Mouse (Mus musculus) limb, embryonic 14.5 days (tissue): ENCODE results near the gene H2-DMb2. TPM values are rescaled to one million over a fixed set of nuclear protein-coding genes. Genes with fewer than 3 reads are reported as not detected.
"Not testable (repeated sequence)": the region's sequence is repeated elsewhere in the genome, so short reads cannot be mapped to it uniquely, and the experiment has no call there.

Experiments used
- ATAC-seq: fragments of 200-750 bp; cut with Nextera tagmentation; 2 replicates; pipeline ENCODE4 v1.8.0; 2017; ENCODE audit warnings: low read depth, moderate number of reproducible peaks, moderate TSS enrichment; ENCODE audit not compliant: low FRiP score
- DNase-seq: peaks from one replicate; pipeline ENCODE4 v3.0.0-alpha.2; 2015; ENCODE audit warnings: low spot score
- H3K27ac ChIP-seq: fragments of 300-500 bp; sonication (generic); replicated peaks from 2 replicates; pipeline ENCODE4 v1.5.1; 2014; ENCODE audit warnings: low read depth, mild to moderate bottlenecking, low read length, moderate library complexity, mixed read lengths
- H3K27me3 ChIP-seq: fragments of 300-500 bp; sonication (generic); 2 replicates; pipeline ENCODE4 v1.6.1; 2014; ENCODE audit warnings: low read length, mixed read lengths; ENCODE audit not compliant: control insufficient read depth, insufficient read depth
- H3K36me3 ChIP-seq: fragments of 300-500 bp; sonication (generic); 2 replicates; pipeline ENCODE4 v1.6.1; 2014; ENCODE audit warnings: mild to moderate bottlenecking, low read length, moderate library complexity, mixed read lengths; ENCODE audit not compliant: control insufficient read depth, insufficient read depth
- H3K4me1 ChIP-seq: fragments of 300-500 bp; sonication (generic); 2 replicates; pipeline ENCODE4 v1.6.1; 2014; ENCODE audit warnings: antibody characterized with exemption, low read length, mixed read lengths; ENCODE audit not compliant: control insufficient read depth, insufficient read depth
- H3K4me2 ChIP-seq: fragments of 300-500 bp; sonication (generic); replicated peaks from 2 replicates; pipeline ENCODE4 v1.6.1; 2014; ENCODE audit warnings: low read depth, mild to moderate bottlenecking, low read length, moderate library complexity; ENCODE audit not compliant: severe bottlenecking
- H3K4me3 ChIP-seq: fragments of 300-500 bp; sonication (generic); replicated peaks from 2 replicates; pipeline ENCODE4 v1.5.1; 2014; ENCODE audit warnings: low read length
- H3K9ac ChIP-seq: fragments of 300-500 bp; sonication (generic); 2 replicates; pipeline ENCODE4 v1.6.1; 2014; ENCODE audit warnings: mild to moderate bottlenecking, low read depth, low read length, moderate library complexity; ENCODE audit not compliant: severe bottlenecking
- H3K9me3 ChIP-seq: fragments of 300-500 bp; sonication (generic); 2 replicates; pipeline ENCODE4 v1.6.1; 2016; ENCODE audit warnings: low read length; ENCODE audit not compliant: control insufficient read depth
- POLR2A ChIP-seq: fragments of 200-500 bp; IDR thresholded peaks from 2 replicates; pipeline ENCODE4 v1.8.0; 2012; ENCODE audit warnings: inconsistent platforms, mild to moderate bottlenecking, moderate library complexity, borderline replicate concordance; ENCODE audit not compliant: insufficient read depth, insufficient read length; ENCODE audit errors: extremely low read depth
- WGBS: fragments of 180-500 bp; shearing (Covaris S2); extraction: QIAGEN DNeasy Blood & Tissue Kit; methylation state at CpG from one replicate; pipeline ENCODE4 v1.1.7; 2014; 5-methylcytosine and 5-hydroxymethylcytosine counted together
- polyA plus RNA-seq, 2 experiments: library from polyadenylated mRNA; depleted of rRNA in 1 of 2; stranded (reverse) in 1 of 2; unstranded in 1 of 2; fragments of >200 nt; fragmentation: Nextera tagmentation in 1 of 2; extraction: Ambion mirVana in 1 of 2; gene quantifications; 2 replicates each; pipeline versions ENCODE4 v1.2.1 to v1.2.3; 2012 to 2014

H2-DMb2 gene
- polyA plus RNA-seq, 2 experiments = 0.23 to 0.31 TPM

DNA sequence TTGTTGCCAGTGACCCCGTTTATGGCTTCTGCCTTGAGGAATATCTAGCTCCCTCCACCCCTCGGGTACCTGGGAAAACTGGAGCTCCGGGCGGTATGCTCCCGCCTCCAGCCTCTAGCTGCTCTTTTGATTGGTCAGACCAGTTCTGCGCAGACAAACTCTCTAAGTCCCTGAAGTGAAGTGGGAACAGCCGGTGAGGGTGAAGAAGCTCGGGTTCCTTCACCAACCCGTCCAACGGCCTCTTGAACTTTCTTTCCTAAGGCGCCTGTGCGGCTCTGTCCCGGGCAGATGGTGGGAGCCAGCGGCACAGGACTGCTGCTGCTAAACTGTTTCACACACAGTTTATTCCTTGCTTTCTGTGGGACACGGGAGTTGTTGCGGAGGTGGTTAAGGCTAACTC is 3.7 kb upstream of the H2-DMb2 start:
- Histone ChIP-seq H3K4me3 (peak overlapping the region; percentile 31), H3K27me3 (peaks cover 7% of the 10 kb centered on the region), H3K36me3 (no peaks in the 10 kb centered on the region), H3K9ac (peak overlapping the region; percentile 40), H3K4me1 (peaks cover 12% of the 10 kb centered on the region; the same call in 1 of the 2 replicates), H3K9me3 (no peaks in the 10 kb centered on the region), H3K27ac (no peak overlapping the region), H3K4me2 (peak overlapping the region; percentile 63)
- 0% methylated on average over 16 of the region's 16 CpGs for WGBS
- DNase-seq (peak; percentile 55), ATAC-seq (no peak)
- no peak for TF ChIP-seq POLR2A

DNA sequence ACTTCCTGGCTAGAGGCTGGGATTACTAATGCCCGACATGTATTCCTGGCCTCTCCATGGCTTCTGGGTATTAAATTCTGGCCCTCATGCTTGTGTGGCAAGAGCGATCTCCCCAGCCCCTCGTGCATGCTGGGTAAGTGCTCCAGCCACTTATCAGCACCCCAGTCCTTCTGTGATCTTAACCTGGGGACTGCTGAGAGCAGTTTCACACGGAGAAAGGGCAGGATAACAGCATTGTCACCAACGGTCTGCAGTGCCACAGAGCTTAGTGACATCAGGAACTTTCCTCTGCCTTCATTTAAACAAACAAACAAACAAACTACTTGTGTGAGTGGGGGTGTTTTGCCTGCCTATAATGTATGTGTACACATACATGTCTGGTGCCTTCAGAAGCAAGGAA is 2.9 kb upstream of the H2-DMb2 start:
- no peak overlapping the region for H3K27ac ChIP-seq
- H3K4me3 ChIP-seq = 0 out of 2 replicates have a peak overlapping the region, but pooled peaks have one; percentile 31
- H3K4me1 ChIP-seq = peaks cover 12% of the 10 kb centered on the region; the same call in 1 of the 2 replicates
- DNase-seq = no peak
- ATAC-seq = no peak
- no peak overlapping the region for H3K9ac ChIP-seq
- WGBS = 9% methylated on average over 5 of the region's 5 CpGs
- H3K36me3 ChIP-seq = no peaks in the 10 kb centered on the region
- peaks cover 7% of the 10 kb centered on the region for H3K27me3 ChIP-seq
- peak overlapping the region; percentile 63; the same call in 1 of the 2 replicates for H3K4me2 ChIP-seq
- TF ChIP-seq POLR2A = no peak
- H3K9me3 ChIP-seq = no peaks in the 10 kb centered on the region

DNA sequence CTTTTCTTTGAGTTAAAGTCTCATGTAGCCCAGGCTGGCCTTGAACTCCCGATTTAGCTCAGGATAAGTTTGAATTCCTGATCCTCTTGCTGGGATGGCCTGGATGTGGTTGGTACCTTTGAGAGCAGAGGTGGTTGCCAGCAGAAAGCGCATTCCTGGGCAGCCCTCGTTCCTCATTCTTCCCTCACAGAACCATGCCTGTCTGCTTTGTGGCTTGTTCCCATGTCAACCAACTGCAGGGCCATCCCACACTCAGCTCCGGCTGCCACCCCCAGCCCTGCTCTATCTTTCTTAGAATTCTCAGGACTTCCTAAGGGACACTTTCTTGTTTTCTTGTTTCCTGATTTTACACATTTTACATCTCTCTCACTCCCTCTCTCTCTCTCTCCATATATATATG is 1.7 kb upstream of the H2-DMb2 start:
- H3K4me1 ChIP-seq = peaks cover 12% of the 10 kb centered on the region; the same call in 1 of the 2 replicates
- 60% methylated on average over 4 of the region's 4 CpGs for WGBS

DNA sequence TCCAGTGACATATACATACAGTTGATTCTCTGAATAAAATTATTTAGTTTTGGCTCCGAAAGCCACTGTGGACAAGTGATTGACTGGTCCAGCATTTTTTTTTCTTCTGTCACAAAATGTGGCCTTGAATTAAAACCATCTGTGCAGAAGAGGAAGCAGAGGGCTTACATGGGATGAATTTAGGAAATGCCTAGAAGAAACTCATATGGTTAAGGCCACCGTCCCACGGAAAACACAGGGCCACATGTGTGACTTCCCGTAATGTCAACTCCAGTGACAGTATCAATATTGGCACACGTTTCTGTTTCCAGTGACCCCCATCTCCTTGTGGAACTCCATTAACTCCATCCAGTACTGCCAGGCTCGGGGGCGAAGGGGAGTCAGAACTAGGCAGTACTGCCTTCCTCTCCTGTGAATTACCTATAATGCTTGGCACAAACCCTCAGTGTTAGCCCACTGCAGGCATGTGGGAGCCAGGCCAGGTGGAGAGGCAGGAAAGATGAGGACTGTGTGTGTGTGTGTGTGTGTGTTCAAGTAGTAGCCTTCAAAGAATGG is 574 bp upstream of the H2-DMb2 start:
- no peak overlapping the region for H3K4me2 ChIP-seq
- H3K36me3 ChIP-seq = no peaks in the 10 kb centered on the region
- no peak for ATAC-seq
- no peak overlapping the region for H3K27ac ChIP-seq
- no peak for DNase-seq
- peaks cover 7% of the 10 kb centered on the region for H3K27me3 ChIP-seq
- H3K9me3 ChIP-seq = no peaks in the 10 kb centered on the region
- peaks cover 12% of the 10 kb centered on the region; the same call in 1 of the 2 replicates for H3K4me1 ChIP-seq
- 50% methylated on average over 7 of the region's 7 CpGs for WGBS
- no peak for TF ChIP-seq POLR2A
- H3K9ac ChIP-seq = no peak overlapping the region
- no peak overlapping the region for H3K4me3 ChIP-seq

More for the DNA sequence above, 1.7 kb upstream of the H2-DMb2 start:
- no peak for TF ChIP-seq POLR2A
- peaks cover 7% of the 10 kb centered on the region for H3K27me3 ChIP-seq
- no peak overlapping the region for H3K4me3 ChIP-seq
- no peak overlapping the region for H3K4me2 ChIP-seq
- no peaks in the 10 kb centered on the region for H3K9me3 ChIP-seq
- H3K27ac ChIP-seq = no peak overlapping the region
- H3K36me3 ChIP-seq = no peaks in the 10 kb centered on the region
- no peak for ATAC-seq
- DNase-seq = no peak
- no peak overlapping the region for H3K9ac ChIP-seq

DNA sequence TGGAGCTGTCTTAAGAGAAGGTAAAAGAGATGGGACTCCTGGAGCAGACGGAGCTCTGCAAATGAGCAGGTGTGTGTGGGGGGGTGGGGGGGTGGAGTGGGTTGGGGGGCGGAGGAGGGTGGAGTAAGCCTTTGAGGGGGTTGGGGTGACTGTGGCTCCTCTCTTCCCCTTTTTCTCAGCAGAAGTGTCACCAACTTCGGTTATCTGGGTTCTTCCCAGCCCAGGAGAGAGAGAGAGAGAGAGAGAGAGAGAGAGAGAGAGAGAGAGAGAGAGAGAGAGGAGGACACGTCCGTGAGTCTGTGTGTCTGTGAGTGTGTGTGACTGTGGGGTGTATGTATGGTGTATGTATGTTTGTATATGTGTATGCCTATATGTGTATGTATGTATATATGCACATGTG is 354 bp downstream of the H2-DMb2 start:
- H3K4me1 ChIP-seq = peaks cover 12% of the 10 kb centered on the region; the same call in 1 of the 2 replicates
- no peak overlapping the region for H3K27ac ChIP-seq
- H3K4me3 ChIP-seq = no peak overlapping the region
- ATAC-seq = no peak
- no peak overlapping the region for H3K9ac ChIP-seq
- H3K27me3 ChIP-seq = peaks cover 7% of the 10 kb centered on the region
- H3K4me2 ChIP-seq = no peak overlapping the region
- no peak for TF ChIP-seq POLR2A
- 59% methylated on average over 5 of the region's 5 CpGs for WGBS
- no peak for DNase-seq
- no peaks in the 10 kb centered on the region for H3K36me3 ChIP-seq
- H3K9me3 ChIP-seq = no peaks in the 10 kb centered on the region

DNA sequence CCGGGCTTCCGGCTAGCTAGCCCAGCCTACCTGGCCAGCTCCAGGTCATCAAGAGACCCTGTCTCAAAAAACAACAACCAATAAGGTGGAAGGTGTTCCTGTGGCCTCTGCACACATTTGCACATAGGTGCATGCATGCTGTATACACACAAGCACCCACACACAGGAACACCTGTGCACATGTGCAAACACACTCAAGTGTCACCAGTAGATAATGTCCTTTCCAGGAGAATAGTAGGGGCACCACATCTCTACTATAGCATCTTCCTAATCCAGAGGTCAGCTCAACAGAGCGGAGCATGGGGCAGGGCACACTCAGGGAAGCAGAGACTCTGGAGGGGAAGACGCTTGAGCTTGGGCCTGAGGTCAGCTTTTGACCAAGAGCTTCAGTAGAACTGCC is 1.1 kb downstream of the H2-DMb2 start:
- not testable (repeated sequence) for H3K27me3 ChIP-seq, H3K4me1 ChIP-seq, H3K4me3 ChIP-seq, H3K4me2 ChIP-seq, H3K9ac ChIP-seq, DNase-seq, H3K27ac ChIP-seq, H3K36me3 ChIP-seq, H3K9me3 ChIP-seq, ATAC-seq
- 92% methylated on average over 4 of the region's 4 CpGs for WGBS
